Mouse (Mus musculus): ENCODE measurements around the gene Ghrh. TPM values are rescaled to one million over a fixed set of nuclear protein-coding genes. Genes with fewer than 3 reads are reported as not detected.

Ghrh gene
- polyA plus RNA-seq (2021; fragmentation: Nextera tagmentation): 0.34 and 0.92 TPM in 2 replicates
- long read RNA-seq, experiment 1: 0 reads
- long read RNA-seq, experiment 2: 0 reads

DNA sequence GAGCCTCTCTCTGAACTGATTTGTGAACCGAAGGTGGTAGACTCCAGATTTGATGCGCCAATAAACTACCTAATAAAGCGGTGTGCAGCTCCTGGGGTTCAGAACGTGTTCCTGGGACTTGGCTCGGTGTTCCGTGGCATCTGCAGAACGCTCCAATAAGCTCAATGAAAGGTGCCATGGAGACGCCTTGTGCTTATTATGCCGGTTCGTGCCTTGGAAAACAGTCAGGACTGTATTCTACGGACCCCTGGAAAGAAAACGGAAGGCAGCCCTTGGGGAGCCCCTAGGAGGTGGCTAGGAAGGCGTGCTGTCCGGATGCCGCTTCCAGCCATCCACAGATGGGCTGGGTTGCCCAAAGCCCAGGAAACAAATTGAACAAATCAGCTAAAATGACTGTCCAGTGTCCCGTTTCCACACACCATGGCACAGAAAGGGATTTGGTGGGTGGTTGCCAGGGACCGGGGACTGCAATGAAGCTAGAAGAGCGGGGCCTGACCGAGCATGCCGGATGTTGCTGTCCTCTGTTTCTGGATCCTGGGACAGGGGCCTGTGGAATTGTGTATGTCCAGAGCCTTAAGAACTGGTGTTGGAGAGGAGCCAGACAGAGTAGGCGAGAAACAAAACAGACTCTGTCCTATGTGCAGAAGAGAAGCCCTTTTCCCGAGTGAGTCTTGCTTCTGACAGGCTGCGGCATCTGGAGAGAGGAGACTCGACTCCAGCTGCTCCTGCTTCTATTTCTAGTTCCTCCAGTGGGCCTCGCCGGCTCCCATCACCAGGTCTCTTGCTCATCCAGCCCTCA is at the start of gene Ghrh:
Gene Ghrh, minus strand, starts transcription at position 146 of the 799 bp plus-strand sequence.

DNA sequence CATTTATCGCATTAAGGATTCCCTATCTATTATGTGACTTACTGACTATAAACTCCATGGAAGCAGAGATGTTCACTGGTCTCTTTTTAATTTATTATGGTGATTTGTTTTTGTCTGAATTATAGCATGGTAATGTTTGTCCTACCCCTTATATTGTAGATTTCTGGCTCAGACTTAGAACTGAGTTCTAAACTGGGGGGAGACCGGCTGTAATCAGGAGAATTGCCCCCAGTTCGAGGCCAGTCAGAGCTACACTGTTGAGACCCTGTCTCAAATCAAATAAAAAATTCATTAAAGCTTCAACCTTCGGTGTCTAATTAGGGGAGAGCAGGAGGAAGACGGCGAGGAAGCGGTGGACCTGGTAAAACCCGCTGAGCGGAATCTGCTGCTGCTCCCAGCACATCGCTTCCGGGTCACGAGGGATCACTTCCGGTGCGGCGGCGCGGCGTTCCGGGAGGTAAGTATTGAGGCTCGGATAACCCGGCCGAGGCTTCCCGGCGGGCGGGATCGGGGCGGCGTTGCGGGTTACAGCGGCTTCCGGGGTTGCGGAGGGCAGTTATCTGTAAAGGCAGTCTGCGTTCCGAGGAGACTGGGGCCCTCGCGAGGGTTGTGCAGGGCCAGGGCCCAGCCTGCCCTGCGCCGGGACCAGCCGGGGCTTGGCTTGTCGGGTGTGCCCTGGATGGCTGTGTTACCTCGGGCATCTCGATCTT is 20.0 kb upstream of the Ghrh start, which contains the start of gene Manbal:
Gene Manbal, plus strand, starts transcription at position 411 of the 710 bp plus-strand sequence.

Other genes with a start within 250 kb of the Ghrh start
- 2.9 and 4.2 TPM in 2 replicates for gene Samhd1, start 212.2 kb downstream of the Ghrh start, polyA plus RNA-seq (2021; fragmentation: Nextera tagmentation)
- gene Rbl1, start 143.0 kb downstream of the Ghrh start, polyA plus RNA-seq (2021; fragmentation: Nextera tagmentation): 0.60 and 0.72 TPM in 2 replicates
- gene Rpn2, start 68.5 kb downstream of the Ghrh start, polyA plus RNA-seq (2021; fragmentation: Nextera tagmentation): 192 and 197 TPM in 2 replicates
- 0.24 and 0.26 TPM in 2 replicates for gene Mroh8, start 68.0 kb downstream of the Ghrh start, polyA plus RNA-seq (2021; fragmentation: Nextera tagmentation)
- gene Manbal, start 20.1 kb upstream of the Ghrh start, polyA plus RNA-seq (2021; fragmentation: Nextera tagmentation): 99.7 and 105 TPM in 2 replicates
- 18.0 and 21.3 TPM in 2 replicates for gene Src, start 70.9 kb upstream of the Ghrh start, polyA plus RNA-seq (2021; fragmentation: Nextera tagmentation)
- 281 and 312 TPM in 2 replicates for gene Nnat, start 212.6 kb upstream of the Ghrh start, polyA plus RNA-seq (2021; fragmentation: Nextera tagmentation)
- gene Blcap, start 223.8 kb upstream of the Ghrh start, polyA plus RNA-seq (2021; fragmentation: Nextera tagmentation): 132 and 135 TPM in 2 replicates

Data from layer of hippocampus, adult 6 months (tissue).